Mouse (Mus musculus) cerebellum, postnatal 25 days (tissue): ENCODE measurements around the gene Gabarap.
A peak's percentile ranks its signal among the peaks of the same experiment; 100 is the strongest.

Experiments
- DNase-seq, 2 experiments: peaks; one replicate each; pipeline ENCODE4 v3.0.0; 2021; ENCODE audit warnings: mixed read lengths in 2 of 2

The Gabarap gene

GRCm38 (mm10) chr11:70021264-70022132 lies 30.6 kb downstream of the Gabarap start:
- DNase-seq = peak; percentile 91 to 96

GRCm38 (mm10) chr11:70023481-70024150 lies 32.7 kb downstream of the Gabarap start:
- peak in 1 of 2 experiments; percentile 68 for DNase-seq

- no peak for DNase-seq
Measured at GRCm38 (mm10) chr11:70024151-70024514, 33.2 kb downstream of the Gabarap start.

GRCm38 (mm10) chr11:70026689-70027088 lies 35.7 kb downstream of the Gabarap start:
- peak; percentile 40 to 70 for DNase-seq

GRCm38 (mm10) chr11:70027397-70027796 lies 36.5 kb downstream of the Gabarap start:
- DNase-seq = peak; percentile 70 to 79

- peak in 1 of 2 experiments; percentile 42 for DNase-seq
Measured at GRCm38 (mm10) chr11:70028401-70029129, 37.6 kb downstream of the Gabarap start.

GRCm38 (mm10) chr11:70029130-70029801 lies 38.3 kb downstream of the Gabarap start:
- DNase-seq = peak; percentile 67 to 76

GRCm38 (mm10) chr11:70029829-70030550 lies 39.0 kb downstream of the Gabarap start:
- no peak for DNase-seq

- no peak for DNase-seq
Measured at GRCm38 (mm10) chr11:70030651-70031320, 39.8 kb downstream of the Gabarap start.

- no peak for DNase-seq
Measured at GRCm38 (mm10) chr11:70031321-70031670, 40.4 kb downstream of the Gabarap start.

- no peak for DNase-seq
Measured at GRCm38 (mm10) chr11:70038174-70038573, 47.2 kb downstream of the Gabarap start.

GRCm38 (mm10) chr11:70039631-70040030 lies 48.7 kb downstream of the Gabarap start:
- no peak for DNase-seq

GRCm38 (mm10) chr11:70040184-70040583 lies 49.2 kb downstream of the Gabarap start:
- DNase-seq = peak in 1 of 2 experiments; percentile 57

- peak; percentile 17 to 47 for DNase-seq
Measured at GRCm38 (mm10) chr11:70042309-70043085, 51.6 kb downstream of the Gabarap start.

- no peak for DNase-seq
Measured at GRCm38 (mm10) chr11:70043665-70044064, 52.7 kb downstream of the Gabarap start.
